Mouse (Mus musculus) bone marrow macrophage, adult 2 months (primary cell): ENCODE results near the gene Gm6169. TPM values are rescaled to one million over a fixed set of nuclear protein-coding genes. Genes with fewer than 3 reads are reported as not detected.

Source experiments
- H3K27ac ChIP-seq: 2 replicates; pipeline ENCODE4 v1.5.1; 2012; ENCODE audit warnings: low read depth, low read length; ENCODE audit not compliant: insufficient read depth
- H3K4me1 ChIP-seq: 2 replicates; pipeline ENCODE4 v1.6.1; 2012; ENCODE audit warnings: low read length; ENCODE audit not compliant: control insufficient read depth, insufficient read depth
- H3K4me3 ChIP-seq: 2 replicates; pipeline ENCODE4 v1.5.1; 2012; ENCODE audit warnings: mild to moderate bottlenecking, low read length, moderate library complexity; ENCODE audit not compliant: insufficient read depth
- CTCF ChIP-seq: IDR thresholded peaks from 2 replicates; pipeline ENCODE4 v1.5.1; 2012; ENCODE audit warnings: low read depth, mild to moderate bottlenecking, low read length, moderate library complexity
- POLR2A ChIP-seq: IDR thresholded peaks from 2 replicates; pipeline ENCODE4 v1.6.1; 2012; ENCODE audit warnings: mild to moderate bottlenecking, low read depth, low read length, borderline replicate concordance
- polyA plus RNA-seq: library from polyadenylated mRNA; stranded (reverse); fragments of >200 nt; gene quantifications from 2 replicates; pipeline ENCODE4 v1.2.4, GENCODE M21; 2012; ENCODE audit not compliant: missing spikeins, insufficient read depth, insufficient read length

The Gm6169 gene
- polyA plus RNA-seq, 1 experiment: 53.6 TPM

GRCm38 (mm10) chr13:97059746-97060145 is 39.3 kb downstream of the Gm6169 start:
- H3K27ac ChIP-seq: no peak overlapping the region
- no peak for TF ChIP-seq POLR2A
- no peak for TF ChIP-seq CTCF
- no peaks in the 10 kb centered on the region for H3K4me1 ChIP-seq
- H3K4me3 ChIP-seq: no peak overlapping the region

- TF ChIP-seq POLR2A (no peak), CTCF (no peak)
- Histone ChIP-seq H3K4me1 (no peaks in the 10 kb centered on the region), H3K27ac (no peak overlapping the region), H3K4me3 (no peak overlapping the region)
These were observed 41.2 kb downstream of the Gm6169 start for GRCm38 (mm10) chr13:97057817-97058216.

- Histone ChIP-seq H3K4me1 (no peaks in the 10 kb centered on the region), H3K4me3 (no peak overlapping the region), H3K27ac (no peak overlapping the region)
- TF ChIP-seq CTCF: no peak
- TF ChIP-seq POLR2A: no peak
These were observed 45.2 kb downstream of the Gm6169 start for GRCm38 (mm10) chr13:97053844-97054243.

- TF ChIP-seq CTCF (peak; percentile 40), POLR2A (no peak)
- H3K27ac ChIP-seq: no peak overlapping the region
- H3K4me1 ChIP-seq: no peaks in the 10 kb centered on the region
- H3K4me3 ChIP-seq: no peak overlapping the region
These were observed 46.4 kb downstream of the Gm6169 start for GRCm38 (mm10) chr13:97052667-97053066.

GRCm38 (mm10) chr13:97051158-97051557 is 47.9 kb downstream of the Gm6169 start:
- TF ChIP-seq CTCF (no peak), POLR2A (no peak)
- Histone ChIP-seq H3K27ac (no peak overlapping the region), H3K4me1 (no peaks in the 10 kb centered on the region), H3K4me3 (no peak overlapping the region)

Other genes with a start within 250 kb of the Gm6169 start
- gene Gcnt4, start 174.5 kb downstream of the Gm6169 start, polyA plus RNA-seq: not detected in 2 replicates
- gene 1700029F12Rik, start 64.9 kb downstream of the Gm6169 start, polyA plus RNA-seq: not detected in 2 replicates
- gene Fam169a, start 32.0 kb downstream of the Gm6169 start, polyA plus RNA-seq: not detected in 2 replicates
- 20.0 and 24.4 TPM in 2 replicates for gene Gfm2, start 38.7 kb upstream of the Gm6169 start, polyA plus RNA-seq
- 251 and 257 TPM in 2 replicates for gene Nsa2, start 38.7 kb upstream of the Gm6169 start, polyA plus RNA-seq
- gene Hexb, start 99.1 kb upstream of the Gm6169 start, polyA plus RNA-seq: 312 and 325 TPM in 2 replicates
- gene Enc1, start 141.9 kb upstream of the Gm6169 start, polyA plus RNA-seq: 9.2 and 10.7 TPM in 2 replicates